Mouse (Mus musculus) lung, postnatal 14 days (tissue): ENCODE data around the gene Hal.
"Not testable (repeated sequence)": the region's sequence is repeated elsewhere in the genome, so short reads cannot be mapped to it uniquely, and the experiment has no call there.

Source experiments
- DNase-seq: peaks from one replicate; pipeline ENCODE4 v3.0.0; 2021

Hal gene

GRCm38 (mm10) chr10:93517754-93518153 is 29.2 kb downstream of the Hal start:
- no peak for DNase-seq

- no peak for DNase-seq
These were observed 29.6 kb downstream of the Hal start for GRCm38 (mm10) chr10:93518186-93518585.

GRCm38 (mm10) chr10:93518620-93519019 is 30.1 kb downstream of the Hal start:
- DNase-seq = no peak

- no peak for DNase-seq
These were observed 30.6 kb downstream of the Hal start for GRCm38 (mm10) chr10:93519159-93519558.

GRCm38 (mm10) chr10:93519756-93520155 is 31.2 kb downstream of the Hal start:
- no peak for DNase-seq

GRCm38 (mm10) chr10:93520994-93521393 is 32.4 kb downstream of the Hal start:
- no peak for DNase-seq

- DNase-seq = no peak
These were observed 36.8 kb downstream of the Hal start for GRCm38 (mm10) chr10:93525329-93525728.

- no peak for DNase-seq
These were observed 49.7 kb downstream of the Hal start for GRCm38 (mm10) chr10:93538287-93538686.

- DNase-seq = no peak
These were observed 50.2 kb downstream of the Hal start for GRCm38 (mm10) chr10:93538818-93539217.

GRCm38 (mm10) chr10:93539775-93540430 is 51.3 kb downstream of the Hal start, which contains the start of gene Amdhd1:
Gene Amdhd1 (minus strand): TSS chr10:93540033.
- peak; percentile 87 for DNase-seq

- peak; percentile 4 for DNase-seq
These were observed 52.1 kb downstream of the Hal start, which contains the start of gene Ccdc38 for GRCm38 (mm10) chr10:93540431-93541210. Gene Ccdc38 (plus strand): TSS chr10:93540632.

- no peak for DNase-seq
These were observed 53.0 kb downstream of the Hal start for GRCm38 (mm10) chr10:93541585-93541984.

GRCm38 (mm10) chr10:93542356-93542755 is 53.8 kb downstream of the Hal start:
- DNase-seq = no peak

GRCm38 (mm10) chr10:93543176-93543575 is 54.6 kb downstream of the Hal start:
- no peak for DNase-seq

GRCm38 (mm10) chr10:93544172-93544571 is 55.6 kb downstream of the Hal start:
- no peak for DNase-seq

- no peak for DNase-seq
These were observed 59.2 kb downstream of the Hal start for GRCm38 (mm10) chr10:93547741-93548270.

GRCm38 (mm10) chr10:93548991-93549390 is 60.4 kb downstream of the Hal start:
- peak; percentile 84 for DNase-seq

GRCm38 (mm10) chr10:93549821-93550220 is 61.3 kb downstream of the Hal start:
- DNase-seq = no peak

GRCm38 (mm10) chr10:93552596-93552995 is 64.0 kb downstream of the Hal start:
- DNase-seq = no peak

GRCm38 (mm10) chr10:93557971-93558370 is 69.4 kb downstream of the Hal start:
- DNase-seq = not testable (repeated sequence)

GRCm38 (mm10) chr10:93559786-93560185 is 71.2 kb downstream of the Hal start:
- DNase-seq = no peak

GRCm38 (mm10) chr10:93564518-93565090 is 76.0 kb downstream of the Hal start:
- no peak for DNase-seq

- no peak for DNase-seq
These were observed 78.5 kb downstream of the Hal start for GRCm38 (mm10) chr10:93567066-93567465.
